Mouse (Mus musculus) embryonic facial prominence, embryonic 11.5 days (tissue): Measurements from ENCODE around the gene Lrwd1. TPM values are rescaled to one million over a fixed set of nuclear protein-coding genes. Genes with fewer than 3 reads are reported as not detected.

Experiments used
- ATAC-seq: fragments of 200-750 bp; cut with Nextera tagmentation; replicated peaks from 2 replicates; pipeline ENCODE4 v1.8.0; 2017; ENCODE audit warnings: low read depth; ENCODE audit not compliant: insufficient number of reproducible peaks, low FRiP score, low TSS enrichment
- DNase-seq: peaks from one replicate; pipeline ENCODE4 v3.0.0-alpha.2; 2015; ENCODE audit warnings: low spot score
- H3K27ac ChIP-seq: fragments of 300-500 bp; sonication (generic); replicated peaks from 2 replicates; pipeline ENCODE4 v1.5.1; 2014; ENCODE audit warnings: mild to moderate bottlenecking, low read depth, low read length, control low read depth
- H3K27me3 ChIP-seq: fragments of 300-500 bp; sonication (generic); 2 replicates; pipeline ENCODE4 v1.6.1; 2014; ENCODE audit warnings: mild to moderate bottlenecking, low read length, moderate library complexity, mixed read lengths; ENCODE audit not compliant: control insufficient read depth, insufficient read depth
- H3K36me3 ChIP-seq: fragments of 300-500 bp; sonication (generic); replicated peaks from 2 replicates; pipeline ENCODE4 v1.6.1; 2014; ENCODE audit warnings: low read depth, mild to moderate bottlenecking, low read length, moderate library complexity, mixed read lengths; ENCODE audit not compliant: control insufficient read depth, insufficient read depth
- H3K4me1 ChIP-seq: fragments of 300-500 bp; sonication (generic); 2 replicates; pipeline ENCODE4 v1.6.1; 2014; ENCODE audit warnings: low read length, mixed read lengths; ENCODE audit not compliant: control insufficient read depth, insufficient read depth
- H3K4me2 ChIP-seq: fragments of 300-500 bp; sonication (generic); 2 replicates; pipeline ENCODE4 v1.6.1; 2014; ENCODE audit warnings: low read depth, mild to moderate bottlenecking, control low read depth, low read length, moderate library complexity
- H3K4me3 ChIP-seq: fragments of 300-500 bp; sonication (generic); 2 replicates; pipeline ENCODE4 v1.5.1; 2014; ENCODE audit warnings: low read depth, low read length, control low read depth
- H3K9ac ChIP-seq: fragments of 300-500 bp; sonication (generic); replicated peaks from 2 replicates; pipeline ENCODE4 v1.6.1; 2014; ENCODE audit warnings: mild to moderate bottlenecking, control low read depth, low read length
- H3K9me3 ChIP-seq: fragments of 300-500 bp; sonication (generic); replicated peaks from 2 replicates; pipeline ENCODE4 v1.6.1; 2016; ENCODE audit warnings: mild to moderate bottlenecking, low read length, inconsistent platforms, mixed read lengths; ENCODE audit not compliant: control insufficient read depth
- WGBS: fragments of 180-500 bp; shearing (Covaris S2); extraction: QIAGEN DNeasy Blood & Tissue Kit; methylation state at CpG from one replicate; pipeline ENCODE4 v1.1.7; 2014; 5-methylcytosine and 5-hydroxymethylcytosine counted together
- polyA plus RNA-seq: library from polyadenylated mRNA; unstranded; fragments of >200 nt; fragmentation: Nextera tagmentation; extraction: Ambion mirVana; gene quantifications from 2 replicates; pipeline ENCODE4 v1.2.1, GENCODE M21; 2014

Lrwd1 gene
- polyA plus RNA-seq, 1 experiment from 2014 or later, result 45.1 TPM

DNA sequence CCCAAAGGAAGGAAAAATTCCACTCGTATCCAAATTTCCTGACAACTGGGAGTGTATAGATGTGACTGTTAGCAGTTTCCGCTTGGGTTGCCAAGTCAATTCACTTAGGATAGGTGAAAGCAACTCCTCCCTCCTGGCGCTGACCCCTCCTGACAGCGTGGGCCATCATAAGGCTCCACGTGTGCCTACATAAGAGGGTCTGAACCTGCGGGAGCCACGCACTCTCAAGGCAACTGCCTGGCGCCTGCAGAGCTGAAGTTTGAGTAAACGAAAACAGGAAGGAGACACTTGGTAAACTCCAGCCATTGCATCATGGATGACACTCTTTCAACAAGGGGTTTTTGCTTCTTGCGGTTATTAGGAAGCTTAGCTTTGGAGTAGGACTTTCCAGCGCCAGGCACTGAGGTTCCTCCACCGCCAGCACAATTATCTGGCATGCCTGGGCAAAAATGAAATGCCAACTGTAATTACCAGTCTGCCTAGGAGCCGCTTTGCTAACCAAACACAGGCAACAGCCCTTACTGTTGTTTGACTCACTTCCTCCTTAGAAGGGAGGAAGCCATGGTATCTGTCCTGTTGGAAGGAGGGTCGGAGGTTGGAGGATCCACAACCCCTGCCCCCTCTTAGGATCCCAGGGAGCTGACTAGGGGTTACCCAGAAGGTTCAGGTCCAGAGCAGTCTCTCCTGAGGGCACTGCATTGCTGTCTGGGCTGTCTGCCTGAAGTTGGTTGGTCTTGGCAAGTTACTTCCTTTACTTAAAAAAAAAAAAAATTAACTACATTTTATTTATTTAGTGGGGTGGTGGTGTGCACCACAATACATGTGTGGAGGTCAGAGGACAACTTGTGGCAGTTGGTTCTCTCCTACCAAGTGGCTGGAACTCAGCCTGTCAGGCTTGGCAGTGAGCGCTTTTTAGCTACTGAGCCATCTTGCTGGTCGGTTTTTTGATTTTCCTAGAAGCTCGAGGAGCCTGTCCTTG, 35.8 kb upstream of the Lrwd1 start:
- 40% methylated on average over 17 of the region's 17 CpGs for WGBS
- Histone ChIP-seq H3K9me3 (no peaks in the 10 kb centered on the region), H3K27ac (no peak overlapping the region), H3K36me3 (no peaks in the 10 kb centered on the region), H3K4me1 (no peaks in the 10 kb centered on the region), H3K4me2 (peak overlapping the region; percentile 94), H3K4me3 (peak overlapping the region; percentile 64; the same call in 1 of the 2 replicates), H3K9ac (no peak overlapping the region), H3K27me3 (no peaks in the 10 kb centered on the region)
- DNase-seq (no peak), ATAC-seq (no peak)

DNA sequence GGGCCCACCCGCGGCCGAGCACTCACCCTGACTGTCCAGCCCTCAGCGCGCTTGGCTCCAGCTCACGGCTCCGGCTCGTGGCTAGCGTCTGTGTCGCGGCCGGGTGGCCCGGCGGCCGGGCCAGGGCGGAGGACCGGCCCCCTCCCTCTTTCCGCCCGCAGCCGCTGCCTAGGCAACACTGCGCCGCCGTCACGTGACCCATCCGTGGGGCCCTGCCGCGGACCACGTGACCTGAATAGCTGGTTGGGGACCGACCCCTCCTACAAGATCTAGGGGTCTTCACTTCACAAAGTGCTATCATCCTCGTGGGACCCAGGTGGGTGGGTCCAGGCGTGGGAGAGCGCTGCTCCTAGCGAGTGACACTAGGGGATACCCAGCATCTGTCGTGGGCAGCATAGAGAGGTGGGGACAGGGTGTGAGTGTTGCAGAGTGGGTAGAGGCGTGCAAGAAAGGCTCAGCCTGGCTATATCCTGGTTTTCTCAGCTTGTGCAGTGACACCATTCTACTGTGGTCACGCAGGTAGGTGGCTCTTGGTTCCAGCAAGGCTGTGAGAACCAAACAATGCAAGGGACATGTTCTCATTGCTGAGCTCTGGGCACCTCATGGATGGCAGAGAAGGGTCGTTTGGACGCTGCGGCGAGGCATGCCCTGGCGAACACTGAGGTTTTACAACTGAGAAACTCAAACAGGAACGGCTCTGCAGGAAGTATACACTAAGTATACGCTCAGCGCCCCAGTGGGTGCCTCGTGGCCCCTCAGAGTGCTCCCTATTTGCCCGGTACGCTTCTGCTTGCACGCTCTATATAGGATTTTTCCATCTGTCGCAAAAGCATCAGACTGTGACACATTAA, 34.9 kb upstream of the Lrwd1 start, which contains the start of gene Orai2:
Gene Orai2, minus strand, starts transcription at position 202 of the 851 bp plus-strand sequence.
- H3K27me3 ChIP-seq, result no peaks in the 10 kb centered on the region
- no peak within 1 kb of the TSS for H3K27ac ChIP-seq
- no peaks in the 10 kb centered on the region for H3K4me1 ChIP-seq
- no peaks in the 10 kb centered on the region for H3K36me3 ChIP-seq
- H3K4me3 ChIP-seq, result peak within 1 kb of the TSS; percentile 64
- peak within 1 kb of the TSS; percentile 58 for H3K9ac ChIP-seq
- 4% methylated on average over 49 of the region's 49 CpGs for WGBS
- H3K9me3 ChIP-seq, result no peaks in the 10 kb centered on the region
- ATAC-seq, result peak; percentile 84
- DNase-seq, result peak; percentile 88
- H3K4me2 ChIP-seq, result peak within 1 kb of the TSS; percentile 94

DNA sequence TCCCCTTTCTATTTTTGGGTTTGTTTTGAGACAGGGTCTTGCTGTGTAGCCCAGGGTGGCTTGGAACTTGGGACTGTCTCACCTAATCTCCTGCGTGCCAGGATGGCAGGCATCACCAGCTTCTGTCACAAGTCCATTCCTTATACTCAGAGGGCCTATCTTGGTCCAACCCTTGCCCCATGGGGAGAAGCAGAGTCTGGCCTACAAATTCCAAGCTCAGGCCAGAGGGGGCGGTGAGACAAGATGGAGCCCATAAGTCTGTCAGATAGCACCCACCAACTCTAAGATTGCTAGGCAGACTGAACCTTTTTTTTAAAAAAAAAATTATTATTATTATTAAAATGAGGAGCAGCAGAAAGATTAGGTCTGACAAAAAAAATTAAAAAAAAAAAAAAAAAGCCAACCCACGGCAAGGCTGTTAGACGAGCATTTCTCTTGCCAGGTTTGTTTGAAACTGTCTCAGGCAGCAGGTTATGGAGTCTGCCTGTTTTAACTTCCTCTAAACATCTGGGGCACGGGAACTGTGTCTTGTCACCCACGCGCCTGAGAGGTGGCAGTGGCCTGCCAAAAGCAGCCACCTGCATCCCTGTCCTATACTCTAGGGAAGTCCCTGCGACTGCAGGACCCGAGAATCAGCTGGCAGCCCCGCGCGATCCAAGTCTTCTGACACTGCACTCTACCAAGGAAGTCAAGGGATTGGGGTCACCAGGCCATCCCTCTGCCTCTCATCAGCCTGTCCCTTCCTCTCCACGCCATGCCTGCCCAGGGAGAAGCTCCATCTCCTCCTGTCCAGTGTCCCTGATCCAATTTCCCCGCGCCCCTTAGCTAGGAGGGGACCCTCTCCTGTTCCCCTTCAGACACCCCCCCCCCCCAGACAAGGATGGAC, 34.0 kb upstream of the Lrwd1 start:
- Histone ChIP-seq H3K4me2 (peak overlapping the region; percentile 94), H3K9me3 (no peaks in the 10 kb centered on the region), H3K4me3 (peak overlapping the region; percentile 64), H3K9ac (peak overlapping the region; percentile 58), H3K27ac (no peak overlapping the region), H3K36me3 (no peaks in the 10 kb centered on the region), H3K4me1 (no peaks in the 10 kb centered on the region), H3K27me3 (no peaks in the 10 kb centered on the region)
- DNase-seq (no peak), ATAC-seq (peak; percentile 20; the same call in 1 of the 2 replicates)
- 13% methylated on average over 15 of the region's 15 CpGs for WGBS

DNA sequence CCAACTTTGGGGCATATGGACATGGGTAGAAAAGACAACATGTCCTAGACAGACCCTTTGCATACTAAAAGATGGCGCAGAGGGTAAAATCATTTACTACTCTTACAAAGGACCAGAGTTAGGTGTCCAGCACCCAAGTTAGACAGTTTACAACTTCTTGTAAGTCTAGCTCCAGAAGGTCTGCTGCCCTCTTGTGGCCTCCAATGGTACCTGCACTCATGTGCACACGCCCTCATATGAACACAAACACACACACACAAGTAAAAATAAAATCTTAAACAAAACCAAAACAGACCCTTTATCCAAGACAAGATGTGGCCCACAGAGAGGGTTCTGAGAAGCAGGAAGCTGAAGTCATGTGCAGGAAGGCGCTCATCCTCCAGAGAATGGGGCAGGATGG, 32.2 kb upstream of the Lrwd1 start:
- Histone ChIP-seq H3K9me3 (no peaks in the 10 kb centered on the region), H3K4me3 (no peak overlapping the region), H3K9ac (no peak overlapping the region), H3K36me3 (no peaks in the 10 kb centered on the region), H3K27ac (no peak overlapping the region), H3K4me1 (no peaks in the 10 kb centered on the region), H3K27me3 (no peaks in the 10 kb centered on the region), H3K4me2 (no peak overlapping the region)
- DNase-seq (no peak), ATAC-seq (no peak)
- 91% methylated on average over 3 of the region's 3 CpGs for WGBS

DNA sequence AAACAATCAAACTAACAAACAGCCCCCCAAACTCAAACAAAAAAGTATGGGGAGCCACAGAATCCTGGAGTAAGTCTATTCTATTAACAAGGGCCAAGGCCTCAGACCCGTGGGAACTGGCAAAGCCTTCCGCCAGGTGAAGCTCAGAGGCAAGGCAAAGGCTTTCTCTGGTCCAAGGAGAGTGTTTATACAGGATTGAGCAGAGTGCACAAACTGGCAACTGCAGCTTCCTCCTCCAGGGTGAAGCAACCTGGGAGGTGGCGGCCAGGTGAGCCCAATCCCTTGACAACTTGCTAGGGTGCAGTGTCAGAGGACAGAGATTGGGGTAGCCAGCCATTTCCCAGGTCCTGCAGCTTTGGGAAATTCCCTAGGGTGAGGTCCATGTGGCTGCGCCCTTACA, 31.4 kb upstream of the Lrwd1 start:
- Histone ChIP-seq H3K27me3 (no peaks in the 10 kb centered on the region), H3K9ac (no peak overlapping the region), H3K4me3 (no peak overlapping the region), H3K4me1 (no peaks in the 10 kb centered on the region), H3K27ac (no peak overlapping the region), H3K36me3 (no peaks in the 10 kb centered on the region), H3K9me3 (no peaks in the 10 kb centered on the region), H3K4me2 (no peak overlapping the region)
- 89% methylated on average over 4 of the region's 4 CpGs for WGBS
- ATAC-seq (no peak), DNase-seq (no peak)

DNA sequence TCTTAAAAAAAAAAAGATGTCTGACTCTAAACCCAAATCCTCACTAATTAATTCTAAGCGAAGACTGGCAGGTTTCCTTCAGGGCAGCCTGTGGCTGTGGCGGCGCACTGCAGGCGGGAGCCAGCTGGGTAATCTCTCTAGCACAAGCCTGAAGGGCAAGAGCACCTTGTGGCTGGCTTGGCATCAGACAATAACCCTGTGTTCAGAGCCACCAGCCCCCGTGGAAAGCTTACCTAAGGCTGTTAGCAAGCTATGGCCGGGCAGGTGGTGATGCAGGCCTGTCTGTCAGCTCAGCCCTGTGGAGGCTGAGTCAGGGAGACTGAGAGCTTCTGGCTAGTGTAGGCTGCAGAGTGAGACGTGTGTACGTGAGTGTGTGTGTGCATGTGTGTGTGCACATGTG, 29.4 kb upstream of the Lrwd1 start:
- WGBS, result 79% methylated on average over 8 of the region's 8 CpGs
- no peaks in the 10 kb centered on the region for H3K27me3 ChIP-seq
- H3K4me2 ChIP-seq, result no peak overlapping the region
- H3K4me3 ChIP-seq, result no peak overlapping the region
- ATAC-seq (no peak), DNase-seq (no peak)
- H3K9ac ChIP-seq, result no peak overlapping the region
- no peak overlapping the region for H3K27ac ChIP-seq
- no peaks in the 10 kb centered on the region for H3K36me3 ChIP-seq
- no peaks in the 10 kb centered on the region for H3K4me1 ChIP-seq
- H3K9me3 ChIP-seq, result no peaks in the 10 kb centered on the region

DNA sequence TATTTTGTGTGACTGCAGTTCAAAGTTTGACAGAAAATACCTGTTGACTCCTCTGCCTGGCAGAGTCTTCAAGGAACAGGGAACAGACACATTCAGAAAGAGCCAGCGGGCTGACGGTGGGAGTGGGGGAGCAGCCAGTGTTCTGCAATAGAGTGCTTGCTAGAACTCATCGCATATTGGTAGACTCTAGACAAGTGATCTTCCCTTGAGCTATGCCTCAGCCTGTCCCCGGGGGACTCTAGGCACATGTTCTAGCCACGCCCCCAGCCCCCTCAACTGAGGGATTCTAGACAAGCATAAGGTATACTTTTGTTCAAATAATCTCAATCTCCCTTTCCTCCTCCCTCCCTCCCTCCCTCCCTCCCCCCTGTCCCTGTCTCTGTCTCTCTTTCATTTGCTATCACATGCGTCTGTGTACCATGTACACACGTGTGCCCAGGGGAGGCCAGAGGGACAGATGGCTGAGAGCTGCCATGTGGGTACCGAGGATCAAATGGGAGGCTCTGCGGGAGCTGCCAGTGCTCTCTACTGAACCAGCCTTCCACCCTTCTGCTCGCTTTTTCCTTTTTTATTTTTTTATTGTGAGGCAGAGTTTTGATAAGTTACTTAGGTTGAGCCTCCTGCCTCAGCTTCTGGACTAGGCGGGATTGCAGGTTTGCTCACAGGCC, 28.1 kb upstream of the Lrwd1 start:
- Histone ChIP-seq H3K4me2 (no peak overlapping the region), H3K27me3 (no peaks in the 10 kb centered on the region), H3K9ac (no peak overlapping the region), H3K4me3 (no peak overlapping the region), H3K36me3 (no peaks in the 10 kb centered on the region), H3K27ac (no peak overlapping the region), H3K9me3 (no peaks in the 10 kb centered on the region), H3K4me1 (no peaks in the 10 kb centered on the region)
- DNase-seq, result no peak
- ATAC-seq, result no peak
- 84% methylated on average over 11 of the region's 11 CpGs for WGBS
